Mouse (Mus musculus) heart, embryonic 11.5 days (tissue): ENCODE results near the gene Osbpl7. TPM values are rescaled to one million over a fixed set of nuclear protein-coding genes. Genes with fewer than 3 reads are reported as not detected.

Experiments
- ATAC-seq: fragments of 200-750 bp; cut with Nextera tagmentation; replicated peaks from 2 replicates; pipeline ENCODE4 v1.8.0; 2017; ENCODE audit warnings: moderate library complexity; ENCODE audit not compliant: insufficient number of reproducible peaks, low FRiP score, low TSS enrichment
- H3K27ac ChIP-seq: fragments of 300-500 bp; sonication (generic); 2 replicates; pipeline ENCODE4 v1.5.1; 2014; ENCODE audit warnings: mild to moderate bottlenecking, low read depth, low read length
- H3K27me3 ChIP-seq: fragments of 300-500 bp; sonication (generic); 2 replicates; pipeline ENCODE4 v1.6.1; 2014; ENCODE audit warnings: mild to moderate bottlenecking, low read length, mixed read lengths; ENCODE audit not compliant: control insufficient read depth, insufficient read depth
- H3K36me3 ChIP-seq: fragments of 300-500 bp; sonication (generic); 2 replicates; pipeline ENCODE4 v1.6.1; 2014; ENCODE audit warnings: mild to moderate bottlenecking, low read length, moderate library complexity, mixed read lengths; ENCODE audit not compliant: control insufficient read depth, insufficient read depth
- H3K4me1 ChIP-seq: fragments of 300-500 bp; sonication (generic); 2 replicates; pipeline ENCODE4 v1.6.1; 2014; ENCODE audit warnings: low read length; ENCODE audit not compliant: control insufficient read depth, insufficient read depth
- H3K4me2 ChIP-seq: fragments of 300-500 bp; sonication (generic); 2 replicates; pipeline ENCODE4 v1.6.1; 2014; ENCODE audit warnings: mild to moderate bottlenecking, moderate library complexity
- H3K4me3 ChIP-seq: fragments of 300-500 bp; sonication (generic); 2 replicates; pipeline ENCODE4 v1.5.1; 2014; ENCODE audit warnings: low read depth, low read length
- H3K9ac ChIP-seq: fragments of 300-500 bp; sonication (generic); 2 replicates; pipeline ENCODE4 v1.6.1; 2014; ENCODE audit warnings: mild to moderate bottlenecking, low read depth, low read length, moderate library complexity
- H3K9me3 ChIP-seq: fragments of 300-500 bp; sonication (generic); replicated peaks from 2 replicates; pipeline ENCODE4 v1.6.1; 2016; ENCODE audit warnings: low read length; ENCODE audit not compliant: control insufficient read depth
- WGBS: fragments of 180-500 bp; shearing (Covaris S2); extraction: QIAGEN DNeasy Blood & Tissue Kit; methylation state at CpG from one replicate; pipeline ENCODE4 v1.1.7; 2014; ENCODE audit not compliant: insufficient replicate concordance; 5-methylcytosine and 5-hydroxymethylcytosine counted together
- polyA plus RNA-seq: library from polyadenylated mRNA; unstranded; fragments of >200 nt; fragmentation: Nextera tagmentation; extraction: Ambion mirVana; gene quantifications from 2 replicates; pipeline ENCODE4 v1.2.1, GENCODE M21; 2014

The Osbpl7 gene
- polyA plus RNA-seq, 1 experiment from 2014 or later = 4.1 TPM

DNA sequence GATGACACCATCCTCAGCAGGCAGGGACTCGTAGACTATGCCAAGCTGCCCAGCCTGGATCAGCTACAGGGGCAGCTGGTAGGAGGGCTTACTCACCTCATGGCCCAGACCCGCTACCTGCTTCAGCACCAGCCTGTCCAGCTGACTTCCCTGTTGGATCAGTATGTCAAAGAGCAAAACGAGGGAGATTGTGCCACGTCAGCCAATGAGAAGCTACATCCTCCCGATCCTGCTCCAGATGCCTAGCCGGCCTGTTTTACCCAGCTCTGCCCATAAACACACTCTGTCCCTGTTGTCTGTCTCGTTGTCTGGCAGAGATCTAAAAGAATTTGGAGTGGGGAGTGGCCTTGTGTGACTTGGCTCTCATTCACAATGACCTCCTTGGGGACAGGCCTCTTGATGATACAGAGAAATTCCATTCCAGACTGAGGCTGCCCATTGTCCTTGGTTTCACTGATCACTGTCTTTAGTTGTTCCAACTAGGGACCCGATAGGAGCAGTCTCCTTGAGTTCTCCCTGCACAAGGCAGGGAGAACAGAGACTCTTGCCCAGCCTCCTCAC lies 2.3 kb upstream of the Osbpl7 start:
- 81% methylated on average over 8 of the region's 8 CpGs for whole genome bisulfite sequencing
- no peak overlapping the region for H3K9ac ChIP-seq
- H3K36me3 ChIP-seq = peaks cover 4% of the 10 kb centered on the region

DNA sequence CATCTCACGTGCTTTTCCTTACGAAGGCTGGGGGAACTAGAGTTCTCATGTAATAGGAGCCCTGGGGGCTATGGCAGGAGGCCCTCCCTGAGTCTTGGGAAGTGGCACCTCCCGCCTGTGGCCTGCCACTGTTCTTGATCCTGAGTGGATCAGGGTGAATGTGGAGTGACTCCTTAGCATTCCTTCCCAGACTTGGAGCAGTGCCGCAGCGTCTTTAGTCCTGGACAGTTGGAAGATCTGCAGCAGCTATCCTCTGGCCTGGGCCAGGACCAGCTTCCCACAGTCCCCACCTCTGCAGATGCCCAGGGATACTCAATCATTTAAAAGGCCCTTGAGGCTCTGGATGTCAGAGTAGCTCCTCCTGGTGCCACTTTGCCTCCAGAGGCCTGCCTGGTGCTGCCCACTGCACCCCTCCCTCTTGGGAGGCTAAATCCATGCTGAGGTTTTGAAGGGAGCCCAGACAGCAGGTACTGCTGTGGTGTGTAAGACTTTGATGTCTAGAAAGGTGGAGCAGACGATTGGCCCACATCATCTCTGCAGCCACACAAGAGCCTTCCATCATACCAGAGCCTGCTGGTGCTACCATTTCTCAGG lies 839 bp upstream of the Osbpl7 start:
- H3K4me1 ChIP-seq = peaks cover 14% of the 10 kb centered on the region
- H3K36me3 ChIP-seq = peaks cover under 1% of the 10 kb centered on the region; the same call in 1 of the 2 replicates
- 76% methylated on average over 6 of the region's 6 CpGs for WGBS
- H3K9ac ChIP-seq = peak overlapping the region; percentile 6; the same call in 1 of the 2 replicates
- H3K27ac ChIP-seq = no peak overlapping the region
- no peak overlapping the region for H3K4me2 ChIP-seq
- H3K9me3 ChIP-seq = no peaks in the 10 kb centered on the region
- no peak overlapping the region for H3K4me3 ChIP-seq
- ATAC-seq = no peak
- no peaks in the 10 kb centered on the region for H3K27me3 ChIP-seq

More for the DNA sequence above, 2.3 kb upstream of the Osbpl7 start:
- H3K4me3 ChIP-seq = no peak overlapping the region
- H3K4me2 ChIP-seq = no peak overlapping the region
- H3K27me3 ChIP-seq = no peaks in the 10 kb centered on the region
- no peaks in the 10 kb centered on the region for H3K9me3 ChIP-seq
- H3K4me1 ChIP-seq = peaks cover 14% of the 10 kb centered on the region
- ATAC-seq = no peak
- no peak overlapping the region for H3K27ac ChIP-seq

DNA sequence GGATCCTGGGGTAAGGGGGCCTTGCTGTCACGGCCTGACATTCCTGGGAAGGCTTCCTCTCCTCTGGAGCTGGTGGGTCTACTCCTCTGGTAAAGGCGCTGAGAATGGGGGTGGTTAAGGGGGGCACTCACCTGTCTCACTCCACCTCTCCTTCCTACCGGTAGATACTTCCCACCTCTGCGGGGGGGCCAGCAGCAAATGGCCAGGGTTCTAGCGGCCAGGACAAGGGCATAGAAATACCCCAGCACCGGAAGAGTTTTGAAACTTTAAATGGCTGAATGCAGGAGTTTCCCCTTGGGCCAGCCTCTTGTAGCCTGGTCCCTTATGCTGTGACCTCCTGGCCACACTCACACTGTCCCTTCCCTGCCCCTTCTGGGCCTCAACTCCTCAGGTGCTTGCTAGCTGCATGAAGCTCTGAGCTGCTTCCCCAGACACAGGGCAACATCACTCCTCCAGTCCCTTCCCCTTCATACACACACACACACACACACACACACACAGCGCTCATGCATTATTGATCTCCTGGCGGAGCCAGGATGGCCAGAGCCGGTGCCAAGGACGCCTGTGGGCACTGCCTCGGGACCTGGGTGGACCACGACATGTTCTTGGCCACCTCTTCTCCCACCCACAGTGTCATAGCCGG lies 637 bp downstream of the Osbpl7 start:
- Histone ChIP-seq H3K9ac (peak overlapping the region; percentile 80), H3K36me3 (peaks cover 14% of the 10 kb centered on the region)
- WGBS = 28% methylated on average over 13 of the region's 13 CpGs

DNA sequence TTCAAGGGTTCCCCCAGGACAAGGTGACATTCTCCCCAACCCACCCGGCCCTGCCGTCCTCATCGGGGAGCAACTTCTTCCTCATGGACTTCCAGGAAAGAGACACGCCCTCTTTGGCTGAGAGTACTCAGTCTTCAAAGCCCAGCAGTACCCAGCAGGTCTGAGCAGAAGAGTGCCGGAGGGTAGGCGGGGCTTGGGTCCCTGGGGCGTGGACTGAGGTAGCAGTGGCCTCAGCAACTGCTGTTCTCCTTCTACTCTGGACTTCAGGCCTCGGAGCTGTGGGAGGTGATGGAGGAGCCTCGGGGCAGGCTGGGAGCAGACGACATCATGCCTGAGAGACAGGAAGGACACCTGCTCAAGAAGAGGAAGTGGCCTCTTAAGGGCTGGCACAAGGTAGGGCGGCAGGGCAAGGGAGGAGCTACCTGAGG lies 1.8 kb downstream of the Osbpl7 start:
- peaks cover 18% of the 10 kb centered on the region for H3K36me3 ChIP-seq
- no peak overlapping the region for H3K27ac ChIP-seq
- no peaks in the 10 kb centered on the region for H3K27me3 ChIP-seq
- H3K4me1 ChIP-seq = peaks cover 14% of the 10 kb centered on the region
- peak overlapping the region; percentile 95 for H3K4me2 ChIP-seq
- no peak overlapping the region for H3K4me3 ChIP-seq
- no peak overlapping the region for H3K9ac ChIP-seq
- no peak for ATAC-seq
- H3K9me3 ChIP-seq = no peaks in the 10 kb centered on the region
- WGBS = 21% methylated on average over 11 of the region's 11 CpGs

More for the DNA sequence above, 637 bp downstream of the Osbpl7 start:
- H3K9me3 ChIP-seq = no peaks in the 10 kb centered on the region
- H3K4me2 ChIP-seq = peak overlapping the region; percentile 95
- ATAC-seq = no peak; the same call in 1 of the 2 replicates
- no peaks in the 10 kb centered on the region for H3K27me3 ChIP-seq
- H3K4me1 ChIP-seq = peaks cover 14% of the 10 kb centered on the region
- no peak overlapping the region for H3K27ac ChIP-seq
- H3K4me3 ChIP-seq = peak overlapping the region; percentile 70

DNA sequence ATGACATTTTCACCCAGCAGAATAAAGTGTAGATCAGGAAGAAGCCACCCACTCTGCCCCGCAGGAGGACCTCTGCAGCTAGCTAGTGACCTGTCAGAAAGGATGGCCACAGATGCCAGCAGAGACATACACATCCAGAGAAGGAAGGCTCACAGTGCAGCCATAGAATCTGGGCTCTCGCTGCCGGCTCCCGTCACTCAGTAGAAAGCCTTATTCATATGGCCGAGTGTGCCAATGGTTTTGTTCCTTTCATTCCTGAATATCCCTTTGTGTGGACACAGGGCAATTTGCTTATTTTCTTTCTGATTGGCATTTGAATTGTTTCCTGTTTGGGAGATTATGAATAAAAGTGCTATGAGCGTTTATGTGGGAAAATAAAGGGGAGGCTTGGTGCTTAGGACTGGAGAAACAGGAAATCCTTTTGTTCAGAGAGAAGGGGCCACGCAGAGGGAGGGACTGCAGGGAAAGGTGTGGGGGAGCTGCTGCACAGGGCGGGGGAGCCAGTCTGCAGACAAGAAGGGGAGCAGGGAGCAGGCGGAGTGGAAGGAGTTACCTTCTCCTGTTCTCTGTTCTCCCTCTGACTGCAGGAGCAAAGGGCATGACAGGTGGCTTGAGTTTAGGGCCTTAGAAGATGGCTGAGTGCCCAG lies 13.0 kb downstream of the Osbpl7 start:
- H3K36me3 ChIP-seq = peaks cover 15% of the 10 kb centered on the region
- no peak for ATAC-seq
- peak overlapping the region; percentile 43; the same call in 1 of the 2 replicates for H3K27ac ChIP-seq
- peaks cover 4% of the 10 kb centered on the region; the same call in 1 of the 2 replicates for H3K4me1 ChIP-seq
- 57% methylated on average over 9 of the region's 9 CpGs for WGBS
- H3K27me3 ChIP-seq = no peaks in the 10 kb centered on the region
- H3K9me3 ChIP-seq = no peaks in the 10 kb centered on the region
- no peak overlapping the region for H3K4me2 ChIP-seq
- no peak overlapping the region for H3K4me3 ChIP-seq
- H3K9ac ChIP-seq = no peak overlapping the region; the same call in 1 of the 2 replicates

DNA sequence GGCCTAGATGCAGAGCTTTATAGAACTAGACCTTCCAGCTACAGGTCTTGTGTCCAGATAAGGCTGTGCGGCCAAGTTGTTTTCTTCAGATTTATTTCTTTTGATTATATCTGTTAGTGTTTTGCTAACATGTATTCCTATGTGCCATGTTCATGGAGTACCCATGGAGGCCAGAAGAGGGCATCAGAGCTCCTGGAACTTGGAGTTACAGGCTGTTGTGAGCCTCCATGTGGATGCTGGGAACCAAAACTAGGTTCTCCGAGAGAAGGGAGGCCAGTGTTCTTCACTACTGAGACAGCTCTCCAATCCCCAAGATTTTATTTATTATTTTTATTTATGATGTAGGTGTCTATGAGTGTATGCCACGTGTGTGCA lies 13.5 kb downstream of the Osbpl7 start:
- H3K9ac ChIP-seq = no peak overlapping the region
- H3K36me3 ChIP-seq = peaks cover 15% of the 10 kb centered on the region
- peaks cover 4% of the 10 kb centered on the region; the same call in 1 of the 2 replicates for H3K4me1 ChIP-seq
- no peak for ATAC-seq
- H3K4me2 ChIP-seq = no peak overlapping the region
- 85% methylated on average over 3 of the region's 3 CpGs for WGBS
- H3K27ac ChIP-seq = peak overlapping the region; percentile 43; the same call in 1 of the 2 replicates
- H3K4me3 ChIP-seq = no peak overlapping the region
- no peaks in the 10 kb centered on the region for H3K9me3 ChIP-seq
- no peaks in the 10 kb centered on the region for H3K27me3 ChIP-seq

DNA sequence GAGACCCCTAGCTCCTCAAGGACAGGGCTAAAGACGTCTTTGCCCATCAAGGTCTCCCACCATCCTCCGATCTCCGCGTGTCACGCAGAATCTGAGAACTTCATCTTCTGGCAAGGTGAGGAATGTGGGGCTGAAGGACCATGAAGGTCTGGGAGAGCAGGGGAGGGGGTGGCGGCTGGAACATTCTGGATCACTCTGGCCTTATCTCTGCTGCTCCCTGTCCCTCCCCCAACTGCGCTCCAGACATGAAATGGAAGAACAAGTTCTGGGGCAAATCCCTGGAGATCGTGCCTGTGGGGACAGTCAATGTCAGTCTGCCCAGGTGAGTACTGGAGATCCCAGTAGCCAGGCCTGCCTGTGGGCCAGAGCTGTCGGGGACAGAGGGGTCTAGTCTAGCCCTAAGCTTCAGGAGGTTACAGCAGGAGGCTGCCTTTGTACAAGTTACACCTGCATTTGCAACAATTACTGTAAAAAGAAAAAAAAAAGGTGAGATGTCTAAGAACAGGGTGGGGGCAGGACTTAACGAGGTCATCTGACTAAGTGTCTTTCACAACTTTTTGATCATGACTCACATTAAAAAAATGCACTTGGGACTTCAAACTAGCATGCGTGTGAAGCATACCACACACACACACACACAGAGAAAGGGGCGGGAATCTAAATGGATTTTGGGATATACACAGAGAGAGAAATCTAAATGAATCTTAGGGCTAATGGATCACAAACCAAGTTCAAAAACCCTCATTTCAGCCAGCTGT lies 15.3 kb downstream of the Osbpl7 start:
- Histone ChIP-seq H3K4me2 (no peak overlapping the region), H3K4me1 (peaks cover 4% of the 10 kb centered on the region; the same call in 1 of the 2 replicates), H3K27ac (no peak overlapping the region), H3K27me3 (no peaks in the 10 kb centered on the region), H3K36me3 (peaks cover 10% of the 10 kb centered on the region; the same call in 1 of the 2 replicates), H3K9ac (no peak overlapping the region), H3K9me3 (no peaks in the 10 kb centered on the region), H3K4me3 (no peak overlapping the region)
- ATAC-seq = no peak
- WGBS = 69% methylated on average over 12 of the region's 12 CpGs
